Mouse (Mus musculus): ENCODE measurements around the gene Lipo4. TPM values are rescaled to one million over a fixed set of nuclear protein-coding genes. Genes with fewer than 3 reads are reported as not detected.
"Not testable (repeated sequence)": the region's sequence is repeated elsewhere in the genome, so short reads cannot be mapped to it uniquely, and the experiment has no call there.

Lipo4 gene
- total RNA-seq (2021): under 1 TPM; 0.16 to 0.17 TPM
- long read RNA-seq, experiment 1: 0 reads
- long read RNA-seq, experiment 2: 0 reads

DNA sequence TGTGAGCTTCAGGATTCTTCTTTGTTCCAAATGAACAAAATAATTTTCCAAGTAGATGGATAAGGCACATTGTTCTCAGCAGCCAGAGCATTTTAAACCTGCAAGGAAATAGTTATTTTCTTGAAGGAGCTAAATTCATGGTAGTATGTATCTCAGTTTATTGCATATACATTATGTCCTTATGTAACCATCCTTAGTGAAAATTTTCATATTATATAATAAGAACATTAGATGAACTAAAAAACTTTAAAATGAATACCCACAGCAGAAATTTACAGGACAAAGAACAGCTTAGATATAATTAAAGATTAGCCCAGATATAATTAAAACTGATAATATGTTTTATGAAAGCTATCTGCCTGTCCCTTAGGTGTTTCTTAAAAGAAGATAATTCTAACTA, at the start of gene Lipo4:
TSS of gene Lipo4 (minus strand) at position 101 of the 400 bp plus-strand sequence.
- DNase-seq (ENCODE audit: low spot score in 2 of 2): no peak

DNA sequence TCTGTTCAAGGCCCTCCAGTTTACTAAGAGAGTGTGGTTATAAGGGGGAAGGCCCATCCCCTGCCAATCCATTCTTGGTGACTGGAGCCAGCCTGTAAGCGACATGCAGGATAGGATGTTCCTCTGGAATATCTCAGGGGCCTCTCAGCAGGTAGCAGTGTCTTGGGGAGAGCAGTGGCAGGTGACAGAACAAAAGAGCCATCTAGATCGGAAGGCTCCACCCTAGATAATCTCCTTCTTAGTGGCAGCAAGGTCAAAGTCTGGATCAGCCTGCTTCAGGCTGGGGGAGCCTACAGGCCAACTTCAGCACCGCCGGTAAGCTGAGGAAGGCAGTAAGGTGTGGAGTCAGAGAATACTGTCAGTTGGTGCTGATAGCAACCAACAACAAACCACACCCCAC, 61.2 kb downstream of the Lipo4 start:
- not testable (repeated sequence) for DNase-seq (ENCODE audit: low spot score in 2 of 2)

DNA sequence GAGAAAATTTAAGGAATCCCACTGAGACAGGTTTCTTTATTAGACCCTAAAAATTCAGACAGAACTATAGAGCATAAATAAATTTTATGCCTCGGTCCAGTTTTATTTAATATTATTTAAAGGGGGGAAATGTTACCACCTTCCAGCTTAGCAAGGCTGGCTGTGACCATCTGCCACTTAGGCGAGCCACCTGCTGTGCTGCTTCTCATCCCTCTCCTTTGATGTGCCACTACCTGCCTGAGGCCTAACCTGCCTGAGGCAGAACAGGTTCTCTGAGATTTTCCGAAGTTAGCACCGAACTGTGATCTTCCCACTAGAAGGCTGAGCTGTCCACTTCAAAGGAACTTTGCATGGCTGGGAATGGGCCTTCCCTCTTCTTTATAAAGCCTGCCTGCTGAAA, 63.9 kb downstream of the Lipo4 start:
- no peak for DNase-seq (ENCODE audit: low spot score in 2 of 2)

Other genes with a start within 250 kb of the Lipo4 start
- 1 to 10 TPM; 3.4 to 4.3 TPM for gene Rnls, start 125.5 kb downstream of the Lipo4 start, total RNA-seq (2021)
- not detected for gene Gm8978, start 107.5 kb upstream of the Lipo4 start, total RNA-seq (2021)
- under 1 TPM; 0.17 to 0.19 TPM for gene Lipo2, start 233.6 kb upstream of the Lipo4 start, total RNA-seq (2021)
- gene Lipo3, start 244.2 kb upstream of the Lipo4 start, total RNA-seq (2021): 10 to 100 TPM; 11.4 to 11.9 TPM

Measured in adrenal gland, adult 18-20 months (tissue).